Mouse (Mus musculus): ENCODE measurements around the gene 1110059E24Rik. TPM values are rescaled to one million over a fixed set of nuclear protein-coding genes. Genes with fewer than 3 reads are reported as not detected.

1110059E24Rik gene
- polyA plus RNA-seq, 1 experiment = 46.7 TPM

DNA sequence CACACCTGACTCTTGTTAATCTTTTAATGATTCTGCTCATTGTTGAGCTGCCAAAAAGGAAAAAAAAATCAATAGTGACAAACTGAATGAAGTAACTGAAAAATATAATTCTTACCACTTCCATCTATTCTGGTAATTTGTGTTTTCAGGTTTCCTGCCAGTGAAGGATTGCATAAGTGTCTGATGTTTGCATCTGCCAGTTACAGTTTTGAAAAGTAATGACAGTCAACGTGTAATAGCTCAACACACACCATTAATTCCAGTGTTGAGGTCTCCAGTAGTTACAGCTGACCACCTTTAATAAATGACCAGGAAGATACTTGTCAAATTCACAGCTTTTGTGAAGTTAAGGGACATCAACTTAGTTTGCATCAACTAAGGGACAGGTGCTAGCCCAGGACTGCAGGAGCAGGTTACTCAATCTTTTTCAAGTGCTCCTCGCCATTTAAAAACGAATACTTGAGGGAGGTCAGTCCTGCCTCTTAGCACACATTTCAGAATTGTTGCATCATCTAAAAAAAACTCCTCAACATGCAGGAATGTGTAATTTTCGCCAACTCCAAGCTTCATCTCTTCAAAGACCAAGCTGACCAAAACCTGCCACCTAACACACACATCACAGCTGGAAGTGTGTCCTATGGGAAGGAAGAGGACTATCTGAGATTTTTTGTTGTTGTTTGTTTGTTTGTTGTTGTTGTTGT, 11.1 kb upstream of the 1110059E24Rik start:
- no peak overlapping the region for H3K27ac ChIP-seq (ENCODE audit: insufficient read depth, low read length)
- no peak overlapping the region for H3K4me3 ChIP-seq (ENCODE audit: low read depth, low read length)
- H3K4me1 ChIP-seq (ENCODE audit: control insufficient read depth, insufficient read depth, low read length) = no peaks in the 10 kb centered on the region
- H3K9me3 ChIP-seq (replicated peaks; ENCODE audit: control insufficient read depth, insufficient read depth, low read length, poor library complexity, severe bottlenecking) = 0 out of 2 replicates have a peak, but pooled peaks cover 2% of the 10 kb centered on the region
- H3K36me3 ChIP-seq (ENCODE audit: control insufficient read depth, insufficient read depth, low read length, poor library complexity, severe bottlenecking) = no peaks in the 10 kb centered on the region
- no peak overlapping the region for H3K9ac ChIP-seq (ENCODE audit: low read depth, poor library complexity, severe bottlenecking)
- no peaks in the 10 kb centered on the region for H3K27me3 ChIP-seq (ENCODE audit: control insufficient read depth, insufficient read depth, low read length, poor library complexity, severe bottlenecking)
- TF ChIP-seq EP300 (IDR thresholded peaks at IDR 0.05; ENCODE audit: insufficient read depth, low read depth, low read length) (no peak), POLR2A (IDR thresholded peaks at IDR 0.05; ENCODE audit: insufficient read depth, low read length) (no peak), CTCF (IDR thresholded peaks at IDR 0.05; ENCODE audit: low read depth, low read length) (no peak)

DNA sequence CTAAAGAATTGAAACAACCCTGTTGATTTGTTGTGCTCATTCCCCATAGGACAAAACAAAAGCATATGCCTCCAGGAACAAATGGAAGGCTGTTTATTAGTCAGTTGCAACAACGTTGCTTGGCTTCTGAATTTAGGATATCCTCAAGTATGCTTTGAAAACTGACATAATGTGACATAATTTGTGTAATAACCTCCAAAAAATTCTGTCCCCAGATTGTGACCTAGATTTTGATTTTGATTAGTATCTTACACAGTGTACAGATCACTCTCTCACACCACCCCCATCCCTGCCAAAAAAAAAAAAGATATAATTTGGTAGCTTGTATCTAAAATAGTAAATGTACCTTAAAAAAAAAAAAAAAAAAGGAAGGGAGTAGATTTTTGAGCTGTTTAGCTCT, 8.0 kb upstream of the 1110059E24Rik start:
- Histone ChIP-seq H3K27me3 (ENCODE audit: control insufficient read depth, insufficient read depth, low read length, poor library complexity, severe bottlenecking) (no peaks in the 10 kb centered on the region), H3K4me1 (ENCODE audit: control insufficient read depth, insufficient read depth, low read length) (no peaks in the 10 kb centered on the region), H3K9me3 (replicated peaks; ENCODE audit: control insufficient read depth, insufficient read depth, low read length, poor library complexity, severe bottlenecking) (0 out of 2 replicates have a peak, but pooled peaks cover 2% of the 10 kb centered on the region), H3K36me3 (ENCODE audit: control insufficient read depth, insufficient read depth, low read length, poor library complexity, severe bottlenecking) (no peaks in the 10 kb centered on the region), H3K27ac (ENCODE audit: insufficient read depth, low read length) (no peak overlapping the region), H3K4me3 (ENCODE audit: low read depth, low read length) (no peak overlapping the region), H3K9ac (ENCODE audit: low read depth, poor library complexity, severe bottlenecking) (no peak overlapping the region)
- TF ChIP-seq POLR2A (IDR thresholded peaks at IDR 0.05; ENCODE audit: insufficient read depth, low read length) = no peak

DNA sequence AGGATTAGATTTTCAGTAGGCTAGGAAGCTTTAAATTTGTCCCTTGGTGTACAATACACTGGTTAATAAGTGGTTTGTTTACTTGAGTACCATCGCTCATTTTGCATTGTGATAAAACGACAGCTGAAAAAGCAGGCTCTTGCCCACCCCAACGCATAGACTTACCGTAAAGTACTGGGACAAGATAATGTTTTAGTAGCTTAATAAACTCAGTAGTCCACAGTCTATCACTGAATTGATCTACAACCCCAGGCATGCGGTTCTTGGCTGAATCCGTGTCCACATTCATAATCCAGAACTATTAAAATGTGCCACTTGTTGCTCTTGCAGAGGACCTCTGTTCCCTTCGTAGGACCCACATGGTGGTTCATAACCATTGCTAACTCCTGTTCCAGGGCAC, 2.0 kb upstream of the 1110059E24Rik start:
- Histone ChIP-seq H3K27ac (ENCODE audit: insufficient read depth, low read length) (no peak overlapping the region), H3K27me3 (ENCODE audit: control insufficient read depth, insufficient read depth, low read length, poor library complexity, severe bottlenecking) (no peaks in the 10 kb centered on the region), H3K4me1 (ENCODE audit: control insufficient read depth, insufficient read depth, low read length) (no peaks in the 10 kb centered on the region), H3K4me3 (ENCODE audit: low read depth, low read length) (no peak overlapping the region), H3K9ac (ENCODE audit: low read depth, poor library complexity, severe bottlenecking) (no peak overlapping the region; the same call in 1 of the 2 replicates), H3K9me3 (replicated peaks; ENCODE audit: control insufficient read depth, insufficient read depth, low read length, poor library complexity, severe bottlenecking) (no peaks in the 10 kb centered on the region), H3K36me3 (ENCODE audit: control insufficient read depth, insufficient read depth, low read length, poor library complexity, severe bottlenecking) (no peaks in the 10 kb centered on the region)
- no peak for TF ChIP-seq POLR2A (IDR thresholded peaks at IDR 0.05; ENCODE audit: insufficient read depth, low read length)

DNA sequence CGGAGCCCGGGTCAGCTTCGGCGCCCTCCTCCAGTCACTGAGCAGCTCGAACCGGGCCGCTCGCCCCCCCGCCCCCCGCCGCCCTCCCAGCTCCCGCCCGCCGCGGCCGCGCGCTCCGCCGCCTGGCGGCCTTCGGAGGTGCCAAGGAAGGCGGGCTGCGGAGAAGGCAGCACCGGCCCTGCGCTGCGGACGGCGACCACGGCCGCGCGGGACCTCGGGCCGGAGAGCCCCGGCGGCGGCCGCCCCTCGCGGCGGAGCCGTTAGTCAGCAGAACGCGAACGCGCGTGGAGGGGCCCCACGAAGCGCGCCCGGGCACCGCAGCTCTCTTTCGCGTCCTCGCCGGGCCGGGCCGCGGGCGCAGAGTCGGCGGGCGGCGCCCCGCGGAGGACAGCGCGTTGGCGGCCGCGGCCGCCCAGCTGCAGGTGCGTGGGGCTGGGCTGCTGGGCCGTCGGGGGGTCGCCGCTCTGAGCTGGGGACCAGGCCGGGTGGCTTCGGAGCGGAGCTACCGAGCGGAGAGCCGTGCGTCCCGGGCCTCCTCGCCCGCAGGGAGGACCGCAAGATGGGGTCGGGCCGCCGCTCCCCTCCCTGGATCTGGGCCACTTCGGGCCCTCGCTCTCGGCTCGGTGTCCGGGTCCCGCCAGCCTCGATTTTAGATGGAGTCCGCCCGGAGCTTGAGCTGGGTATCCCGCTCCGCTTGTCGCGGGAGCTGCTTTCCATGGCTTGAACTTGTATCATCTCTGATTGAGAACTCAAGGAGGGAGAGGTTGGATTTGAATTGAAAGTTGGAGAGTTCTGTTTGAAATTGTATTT, 601 bp upstream of the 1110059E24Rik start, which contains the start of gene Abhd17b:
TSS of gene Abhd17b (plus strand) at position 14 of the 810 bp plus-strand sequence.
- Histone ChIP-seq H3K9me3 (replicated peaks; ENCODE audit: control insufficient read depth, insufficient read depth, low read length, poor library complexity, severe bottlenecking) (no peaks in the 10 kb centered on the region), H3K4me1 (ENCODE audit: control insufficient read depth, insufficient read depth, low read length) (no peaks in the 10 kb centered on the region)

DNA sequence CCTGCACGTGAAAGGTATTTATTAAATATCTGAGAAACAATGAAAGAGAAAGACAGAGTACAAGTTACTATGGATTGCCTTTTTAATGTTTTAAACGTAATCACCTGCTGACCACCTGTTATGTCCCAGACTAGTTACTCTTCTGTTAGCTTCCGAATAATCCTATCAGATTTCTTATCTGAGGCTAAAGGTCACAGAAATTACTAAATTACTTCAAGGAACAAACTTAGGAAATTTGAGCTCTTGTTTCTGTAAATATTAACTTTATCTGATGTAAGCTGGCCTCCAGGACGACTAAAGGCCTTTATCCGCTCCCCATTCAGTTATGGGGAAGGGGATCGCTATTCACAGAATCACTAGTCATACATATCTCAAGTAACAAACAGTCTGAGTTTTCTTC, 1.1 kb downstream of the 1110059E24Rik start:
- Histone ChIP-seq H3K27ac (ENCODE audit: insufficient read depth, low read length) (peak overlapping the region; percentile 58; the same call in 1 of the 2 replicates), H3K4me1 (ENCODE audit: control insufficient read depth, insufficient read depth, low read length) (no peaks in the 10 kb centered on the region), H3K27me3 (ENCODE audit: control insufficient read depth, insufficient read depth, low read length, poor library complexity, severe bottlenecking) (no peaks in the 10 kb centered on the region), H3K36me3 (ENCODE audit: control insufficient read depth, insufficient read depth, low read length, poor library complexity, severe bottlenecking) (no peaks in the 10 kb centered on the region), H3K9ac (ENCODE audit: low read depth, poor library complexity, severe bottlenecking) (peak overlapping the region; percentile 75), H3K9me3 (replicated peaks; ENCODE audit: control insufficient read depth, insufficient read depth, low read length, poor library complexity, severe bottlenecking) (no peaks in the 10 kb centered on the region), H3K4me3 (ENCODE audit: low read depth, low read length) (peak overlapping the region; percentile 94)
- TF ChIP-seq EP300 (IDR thresholded peaks at IDR 0.05; ENCODE audit: insufficient read depth, low read depth, low read length) (no peak), CTCF (IDR thresholded peaks at IDR 0.05; ENCODE audit: low read depth, low read length) (no peak), POLR2A (IDR thresholded peaks at IDR 0.05; ENCODE audit: insufficient read depth, low read length) (no peak)

More for the DNA sequence above, 601 bp upstream of the 1110059E24Rik start, which contains the start of gene Abhd17b:
- Histone ChIP-seq H3K36me3 (ENCODE audit: control insufficient read depth, insufficient read depth, low read length, poor library complexity, severe bottlenecking) (no peaks in the 10 kb centered on the region), H3K27me3 (ENCODE audit: control insufficient read depth, insufficient read depth, low read length, poor library complexity, severe bottlenecking) (no peaks in the 10 kb centered on the region), H3K9ac (ENCODE audit: low read depth, poor library complexity, severe bottlenecking) (peak within 1 kb of the TSS; percentile 99), H3K4me3 (ENCODE audit: low read depth, low read length) (peak within 1 kb of the TSS; percentile 94), H3K27ac (ENCODE audit: insufficient read depth, low read length) (peak within 1 kb of the TSS; percentile 58)
- TF ChIP-seq POLR2A (IDR thresholded peaks at IDR 0.05; ENCODE audit: insufficient read depth, low read length) (no peak), CTCF (IDR thresholded peaks at IDR 0.05; ENCODE audit: low read depth, low read length) (no peak), EP300 (IDR thresholded peaks at IDR 0.05; ENCODE audit: insufficient read depth, low read depth, low read length) (no peak)

DNA sequence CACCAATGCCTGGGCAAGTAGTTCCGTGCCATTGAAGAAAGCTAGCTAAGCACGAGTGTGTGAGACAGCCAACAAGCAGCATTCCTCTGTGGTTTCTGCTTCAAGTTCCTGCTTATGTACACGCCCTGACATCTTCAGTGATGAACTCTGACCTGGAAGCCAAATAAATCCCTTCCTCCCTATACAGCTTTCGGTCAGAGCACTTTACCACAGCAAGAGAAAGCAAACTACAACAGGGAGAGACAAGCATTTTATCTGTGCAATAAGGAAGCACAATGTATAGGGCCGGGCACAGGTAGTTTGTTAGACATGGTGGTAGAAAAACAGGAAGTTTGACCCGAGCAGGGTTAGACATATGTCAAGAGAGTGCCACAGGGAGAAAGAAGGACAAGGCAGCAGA, 6.6 kb downstream of the 1110059E24Rik start:
- Histone ChIP-seq H3K27ac (ENCODE audit: insufficient read depth, low read length) (no peak overlapping the region), H3K27me3 (ENCODE audit: control insufficient read depth, insufficient read depth, low read length, poor library complexity, severe bottlenecking) (no peaks in the 10 kb centered on the region), H3K4me1 (ENCODE audit: control insufficient read depth, insufficient read depth, low read length) (no peaks in the 10 kb centered on the region), H3K36me3 (ENCODE audit: control insufficient read depth, insufficient read depth, low read length, poor library complexity, severe bottlenecking) (no peaks in the 10 kb centered on the region), H3K9ac (ENCODE audit: low read depth, poor library complexity, severe bottlenecking) (no peak overlapping the region), H3K4me3 (ENCODE audit: low read depth, low read length) (no peak overlapping the region), H3K9me3 (replicated peaks; ENCODE audit: control insufficient read depth, insufficient read depth, low read length, poor library complexity, severe bottlenecking) (no peaks in the 10 kb centered on the region)
- TF ChIP-seq EP300 (IDR thresholded peaks at IDR 0.05; ENCODE audit: insufficient read depth, low read depth, low read length) = no peak
- TF ChIP-seq CTCF (IDR thresholded peaks at IDR 0.05; ENCODE audit: low read depth, low read length) = no peak
- no peak for TF ChIP-seq POLR2A (IDR thresholded peaks at IDR 0.05; ENCODE audit: insufficient read depth, low read length)
